Mouse (Mus musculus) lung, adult 2 months (tissue): ENCODE results near the gene Hnrnpul1.

Experiments used
- CTCF ChIP-seq: fragments of 200-500 bp; IDR thresholded peaks from 2 replicates; pipeline ENCODE4 v1.5.1; 2011; ENCODE audit warnings: mild to moderate bottlenecking, low read length, control low read depth; ENCODE audit not compliant: insufficient read depth
- POLR2A ChIP-seq: fragments of 200-500 bp; IDR thresholded peaks from 2 replicates; pipeline ENCODE4 v1.6.1; 2011; ENCODE audit warnings: low read depth, mild to moderate bottlenecking, control low read depth, low read length, borderline replicate concordance; ENCODE audit errors: extremely low read depth

DNA sequence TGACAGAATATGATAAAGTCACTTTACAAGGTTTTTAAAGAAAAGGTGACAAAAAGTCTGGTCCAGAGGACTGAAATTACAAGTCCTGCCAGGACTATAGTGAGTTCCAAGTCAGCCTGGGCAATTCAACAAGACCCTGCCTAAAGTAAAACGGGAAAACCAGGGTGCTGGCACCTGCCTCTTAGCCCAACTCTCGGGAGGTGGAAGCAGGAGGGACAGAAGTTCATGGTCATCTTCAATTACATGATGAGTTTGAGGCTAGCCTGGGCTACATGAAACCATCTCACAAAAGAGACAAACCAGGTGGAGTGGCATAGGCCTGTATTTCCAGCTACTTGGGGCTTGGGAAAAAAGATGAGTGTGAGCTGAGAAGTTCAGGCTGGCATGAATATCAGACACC is 82.9 kb downstream of the Hnrnpul1 start:
- TF ChIP-seq CTCF, result no peak
- no peak for TF ChIP-seq POLR2A
